Mouse (Mus musculus) heart, adult 2 months (tissue): ENCODE data around the gene Kremen2.

Source experiments
- CTCF ChIP-seq: fragments of 200-600 bp; IDR thresholded peaks from 2 replicates; pipeline ENCODE4 v1.8.1; 2022; ENCODE audit warnings: antibody characterized with exemption, mild to moderate bottlenecking, moderate library complexity
- POLR2A ChIP-seq: fragments of 200-500 bp; IDR thresholded peaks from 2 replicates; pipeline ENCODE4 v1.6.1; 2011; ENCODE audit warnings: mild to moderate bottlenecking, low read depth, low read length, control low read depth; ENCODE audit not compliant: insufficient read depth

GRCm38 (mm10) chr17:23742210-23742793 is 3.3 kb downstream of the Kremen2 start:
- TF ChIP-seq POLR2A (no peak), CTCF (no peak)
